Mouse (Mus musculus) right cerebral cortex, postnatal 4 days (tissue): ENCODE data around the gene Pdgfa.

Experiments used
- DNase-seq: peaks from one replicate; pipeline ENCODE4 v3.0.0-alpha.2; 2022

The Pdgfa gene

GRCm38 (mm10) chr5:138949165-138949564, 48.0 kb downstream of the Pdgfa start:
- no peak for DNase-seq

- peak; percentile 52 for DNase-seq
Observed at GRCm38 (mm10) chr5:138948031-138948980, 48.9 kb downstream of the Pdgfa start.

- DNase-seq, result no peak
Observed at GRCm38 (mm10) chr5:138947487-138947886, 49.7 kb downstream of the Pdgfa start.

GRCm38 (mm10) chr5:138946931-138947330, 50.2 kb downstream of the Pdgfa start:
- no peak for DNase-seq

GRCm38 (mm10) chr5:138945011-138945410, 52.2 kb downstream of the Pdgfa start:
- DNase-seq, result no peak

GRCm38 (mm10) chr5:138944551-138944950, 52.6 kb downstream of the Pdgfa start:
- no peak for DNase-seq

- DNase-seq, result no peak
Observed at GRCm38 (mm10) chr5:138941842-138942241, 55.3 kb downstream of the Pdgfa start.

- DNase-seq, result no peak
Observed at GRCm38 (mm10) chr5:138940576-138940975, 56.6 kb downstream of the Pdgfa start.

GRCm38 (mm10) chr5:138938572-138939163, 58.5 kb downstream of the Pdgfa start:
- no peak for DNase-seq

- DNase-seq, result no peak
Observed at GRCm38 (mm10) chr5:138936399-138937089, 60.6 kb downstream of the Pdgfa start.

GRCm38 (mm10) chr5:138934540-138934939, 62.6 kb downstream of the Pdgfa start:
- no peak for DNase-seq

GRCm38 (mm10) chr5:138932460-138933432, 64.4 kb downstream of the Pdgfa start:
- no peak for DNase-seq

GRCm38 (mm10) chr5:138931836-138932235, 65.3 kb downstream of the Pdgfa start:
- no peak for DNase-seq

GRCm38 (mm10) chr5:138929879-138930507, 67.2 kb downstream of the Pdgfa start:
- DNase-seq, result no peak
